Mouse (Mus musculus): ENCODE results near the gene Slc22a15. TPM values are rescaled to one million over a fixed set of nuclear protein-coding genes. Genes with fewer than 3 reads are reported as not detected.

The Slc22a15 gene
- polyA plus RNA-seq, 1 experiment from 2014 or later, result 9.9 TPM

DNA sequence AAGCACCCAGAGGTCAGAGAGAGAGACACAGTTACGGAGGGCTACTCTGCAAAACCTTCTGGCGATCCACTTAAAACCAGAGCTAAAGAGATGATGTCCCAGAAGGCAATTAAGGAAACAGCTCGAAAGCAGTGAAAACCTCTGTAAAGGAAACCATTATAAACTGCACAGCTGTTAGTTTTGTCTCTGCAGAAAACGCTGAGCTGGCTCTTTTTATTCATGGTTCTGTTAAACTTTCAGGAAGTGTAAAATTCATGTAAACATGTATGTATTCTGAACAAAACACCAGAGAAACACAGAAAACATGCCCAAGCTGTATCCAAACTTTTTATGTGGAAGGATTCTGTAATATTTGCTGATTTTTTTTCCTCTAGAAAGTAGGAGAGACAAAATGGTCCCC is 78.2 kb downstream of the Slc22a15 start:
- no peak for DNase-seq (ENCODE audit: low spot score)
- Histone ChIP-seq H3K4me1 (replicated peaks) (peaks cover 17% of the 10 kb centered on the region), H3K4me3 (no peak overlapping the region), H3K27me3 (ENCODE audit: insufficient read depth, poor library complexity, severe bottlenecking) (no peaks in the 10 kb centered on the region), H3K27ac (no peak overlapping the region), H3K9me3 (no peaks in the 10 kb centered on the region), H3K36me3 (no peaks in the 10 kb centered on the region)
- WGBS, result 76% methylated on average over 4 of the region's 4 CpGs

- Histone ChIP-seq H3K27me3 (ENCODE audit: insufficient read depth, poor library complexity, severe bottlenecking) (no peaks in the 10 kb centered on the region), H3K9me3 (no peaks in the 10 kb centered on the region), H3K27ac (peak overlapping the region; percentile 64; the same call in 1 of the 2 replicates), H3K36me3 (no peaks in the 10 kb centered on the region), H3K4me3 (no peak overlapping the region), H3K4me1 (replicated peaks) (peaks cover 17% of the 10 kb centered on the region)
- 73% methylated on average over 7 of the region's 7 CpGs for WGBS
- DNase-seq (ENCODE audit: low spot score), result peak; percentile 34
Observed at GRCm38 (mm10) chr3:101842372-101843094, 81.7 kb downstream of the Slc22a15 start.

GRCm38 (mm10) chr3:101839327-101839726 is 84.9 kb downstream of the Slc22a15 start:
- Histone ChIP-seq H3K4me1 (replicated peaks) (peaks cover 39% of the 10 kb centered on the region), H3K9me3 (no peaks in the 10 kb centered on the region), H3K27me3 (ENCODE audit: insufficient read depth, poor library complexity, severe bottlenecking) (no peaks in the 10 kb centered on the region), H3K4me3 (no peak overlapping the region), H3K27ac (no peak overlapping the region), H3K36me3 (no peaks in the 10 kb centered on the region)
- WGBS, result 88% methylated on average over 9 of the region's 9 CpGs
- no peak for DNase-seq (ENCODE audit: low spot score)

DNA sequence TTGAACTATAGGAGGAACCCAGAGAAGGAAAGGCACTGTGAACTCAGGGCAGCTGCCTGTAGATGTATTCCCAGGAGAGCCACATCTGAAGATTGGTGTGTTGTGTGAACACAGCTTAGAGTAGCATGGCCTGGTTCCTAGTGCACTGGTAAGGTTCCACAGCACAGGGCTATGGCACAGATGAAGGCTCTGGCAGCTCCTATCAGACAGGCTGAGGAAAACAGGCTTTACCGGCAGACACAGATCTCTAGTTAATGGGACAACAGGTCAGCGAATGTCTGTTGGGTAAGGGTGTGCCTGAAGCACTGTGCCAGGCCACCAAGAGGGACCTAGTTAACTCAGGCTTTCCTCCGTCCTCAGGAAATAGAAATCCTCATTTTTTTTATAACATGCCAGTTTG is 87.3 kb downstream of the Slc22a15 start:
- Histone ChIP-seq H3K4me3 (no peak overlapping the region), H3K9me3 (no peaks in the 10 kb centered on the region), H3K27me3 (ENCODE audit: insufficient read depth, poor library complexity, severe bottlenecking) (0 out of 2 replicates have a peak, but pooled peaks cover under 1% of the 10 kb centered on the region), H3K27ac (no peak overlapping the region; the same call in 1 of the 2 replicates), H3K36me3 (no peaks in the 10 kb centered on the region), H3K4me1 (replicated peaks) (peaks cover 29% of the 10 kb centered on the region)
- 84% methylated on average over 3 of the region's 3 CpGs for WGBS
- no peak for DNase-seq (ENCODE audit: low spot score)

DNA sequence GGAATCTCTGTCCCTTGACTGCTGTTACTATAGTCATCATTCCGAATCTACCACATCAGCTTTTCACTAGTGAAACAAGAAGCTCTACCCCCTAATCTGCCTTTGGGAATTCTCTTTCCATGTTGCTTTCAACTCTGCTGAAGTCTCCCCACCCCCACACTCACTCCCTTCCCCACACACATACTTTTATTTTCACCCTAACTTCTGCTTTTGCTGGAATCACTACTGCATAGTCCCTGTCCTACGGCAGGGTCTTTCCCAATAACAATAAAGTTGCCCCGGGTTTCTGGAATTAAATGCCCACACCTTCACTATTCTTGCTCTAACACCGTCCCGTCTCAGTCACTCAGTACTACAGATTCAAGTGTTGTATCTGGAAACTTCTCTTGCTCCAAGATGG is 87.7 kb downstream of the Slc22a15 start:
- Histone ChIP-seq H3K36me3 (no peaks in the 10 kb centered on the region), H3K27ac (peak overlapping the region; percentile 78), H3K9me3 (no peaks in the 10 kb centered on the region), H3K27me3 (ENCODE audit: insufficient read depth, poor library complexity, severe bottlenecking) (0 out of 2 replicates have a peak, but pooled peaks cover 3% of the 10 kb centered on the region), H3K4me1 (replicated peaks) (peaks cover 30% of the 10 kb centered on the region), H3K4me3 (peak overlapping the region; percentile 36)
- WGBS, result 75% methylated on average over 5 of the region's 5 CpGs
- DNase-seq (ENCODE audit: low spot score), result no peak

GRCm38 (mm10) chr3:101836045-101836444 is 88.2 kb downstream of the Slc22a15 start:
- WGBS, result 0% methylated on average over 8 of the region's 8 CpGs
- H3K36me3 ChIP-seq, result no peaks in the 10 kb centered on the region
- H3K27me3 ChIP-seq (ENCODE audit: insufficient read depth, poor library complexity, severe bottlenecking), result 0 out of 2 replicates have a peak, but pooled peaks cover 3% of the 10 kb centered on the region
- DNase-seq (ENCODE audit: low spot score), result peak; percentile 88
- no peaks in the 10 kb centered on the region for H3K9me3 ChIP-seq
- H3K4me1 ChIP-seq (replicated peaks), result peaks cover 35% of the 10 kb centered on the region
- peak overlapping the region; percentile 36 for H3K4me3 ChIP-seq
- peak overlapping the region; percentile 78 for H3K27ac ChIP-seq

GRCm38 (mm10) chr3:101831189-101831858 is 92.9 kb downstream of the Slc22a15 start:
- Histone ChIP-seq H3K36me3 (no peaks in the 10 kb centered on the region), H3K9me3 (no peaks in the 10 kb centered on the region), H3K4me1 (replicated peaks) (peaks cover 45% of the 10 kb centered on the region), H3K4me3 (no peak overlapping the region), H3K27me3 (ENCODE audit: insufficient read depth, poor library complexity, severe bottlenecking) (peaks cover 7% of the 10 kb centered on the region; the same call in 1 of the 2 replicates), H3K27ac (no peak overlapping the region)
- WGBS, result 36% methylated on average over 10 of the region's 10 CpGs
- DNase-seq (ENCODE audit: low spot score), result no peak

DNA sequence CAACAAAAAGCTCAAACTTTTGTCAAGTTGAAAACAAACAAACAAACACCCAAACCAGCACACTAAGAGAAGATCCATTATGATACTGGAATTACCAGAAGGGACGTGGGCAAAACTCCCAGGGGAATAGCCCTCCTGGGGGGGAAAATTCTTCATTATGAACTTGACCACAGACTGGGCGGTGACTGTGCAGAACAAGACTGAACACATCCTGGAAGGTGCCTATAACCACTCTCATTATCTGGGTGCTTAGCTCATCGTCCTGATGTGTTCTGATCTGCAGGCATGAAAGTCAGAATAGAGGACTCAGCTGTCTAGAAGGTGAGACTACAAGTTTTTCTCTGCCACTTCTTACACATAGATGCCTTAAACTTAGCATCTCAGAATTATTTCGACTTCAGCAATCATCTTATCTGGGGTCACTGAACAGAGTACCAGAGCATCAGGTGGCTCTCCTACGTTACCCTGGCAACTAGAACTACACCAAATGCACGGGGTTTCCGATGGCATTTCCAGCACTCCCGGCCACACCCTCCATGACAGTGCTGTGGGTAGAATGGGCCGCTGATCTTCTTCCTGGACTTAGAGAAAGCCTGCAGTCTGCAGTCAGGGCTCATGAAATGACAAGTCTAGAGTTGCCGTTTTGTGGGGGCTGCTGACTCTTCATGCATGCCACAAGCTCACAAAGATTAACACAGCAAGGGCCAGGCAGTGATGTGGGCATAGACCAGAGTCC is 94.2 kb downstream of the Slc22a15 start:
- peaks cover 35% of the 10 kb centered on the region for H3K4me1 ChIP-seq (replicated peaks)
- H3K4me3 ChIP-seq, result no peak overlapping the region
- H3K9me3 ChIP-seq, result no peaks in the 10 kb centered on the region
- peaks cover 7% of the 10 kb centered on the region; the same call in 1 of the 2 replicates for H3K27me3 ChIP-seq (ENCODE audit: insufficient read depth, poor library complexity, severe bottlenecking)
- DNase-seq (ENCODE audit: low spot score), result no peak
- 79% methylated on average over 10 of the region's 10 CpGs for WGBS
- no peaks in the 10 kb centered on the region for H3K36me3 ChIP-seq
- H3K27ac ChIP-seq, result no peak overlapping the region

GRCm38 (mm10) chr3:101828595-101828994 is 95.7 kb downstream of the Slc22a15 start:
- WGBS, result 45% methylated on average over 3 of the region's 3 CpGs
- Histone ChIP-seq H3K9me3 (no peaks in the 10 kb centered on the region), H3K4me3 (no peak overlapping the region), H3K36me3 (no peaks in the 10 kb centered on the region), H3K4me1 (replicated peaks) (peaks cover 33% of the 10 kb centered on the region), H3K27me3 (ENCODE audit: insufficient read depth, poor library complexity, severe bottlenecking) (peaks cover 7% of the 10 kb centered on the region; the same call in 1 of the 2 replicates), H3K27ac (no peak overlapping the region)
- no peak for DNase-seq (ENCODE audit: low spot score)

DNA sequence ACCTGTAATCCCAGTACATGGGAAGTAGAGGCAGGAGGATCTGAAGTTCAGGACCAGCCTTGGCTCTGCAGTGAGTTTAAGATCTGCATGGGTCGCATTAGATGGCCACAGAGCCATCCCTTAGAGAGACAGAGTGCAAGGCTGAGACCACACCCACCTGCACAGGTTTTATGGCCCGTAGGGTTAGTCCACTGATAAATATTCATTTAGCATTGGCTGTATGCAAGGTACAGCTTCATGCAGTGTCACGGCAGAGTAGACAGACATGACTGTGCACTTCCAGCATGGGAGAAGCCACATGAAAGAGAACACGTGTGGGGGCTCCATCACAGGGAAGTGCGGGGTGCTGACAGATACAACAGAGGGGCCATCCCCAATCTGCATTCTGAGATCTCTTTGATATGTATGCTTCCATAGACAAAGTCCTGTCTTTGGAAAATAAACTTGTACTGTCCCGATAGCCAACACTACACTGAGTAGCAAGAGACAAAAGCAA is 97.0 kb downstream of the Slc22a15 start:
- WGBS, result 86% methylated on average over 6 of the region's 6 CpGs
- Histone ChIP-seq H3K27me3 (ENCODE audit: insufficient read depth, poor library complexity, severe bottlenecking) (peaks cover 10% of the 10 kb centered on the region), H3K27ac (no peak overlapping the region), H3K9me3 (no peaks in the 10 kb centered on the region), H3K4me1 (replicated peaks) (peaks cover 32% of the 10 kb centered on the region), H3K4me3 (no peak overlapping the region), H3K36me3 (no peaks in the 10 kb centered on the region)
- DNase-seq (ENCODE audit: low spot score), result no peak

- Histone ChIP-seq H3K36me3 (no peaks in the 10 kb centered on the region), H3K4me3 (no peak overlapping the region), H3K4me1 (replicated peaks) (peaks cover 11% of the 10 kb centered on the region; the same call in 1 of the 2 replicates), H3K27ac (no peak overlapping the region), H3K27me3 (ENCODE audit: insufficient read depth, poor library complexity, severe bottlenecking) (peaks cover 3% of the 10 kb centered on the region; the same call in 1 of the 2 replicates), H3K9me3 (no peaks in the 10 kb centered on the region)
- WGBS, result 86% methylated on average over 9 of the region's 9 CpGs
- DNase-seq (ENCODE audit: low spot score), result no peak
Observed at GRCm38 (mm10) chr3:101824338-101824737, 99.9 kb downstream of the Slc22a15 start.

DNA sequence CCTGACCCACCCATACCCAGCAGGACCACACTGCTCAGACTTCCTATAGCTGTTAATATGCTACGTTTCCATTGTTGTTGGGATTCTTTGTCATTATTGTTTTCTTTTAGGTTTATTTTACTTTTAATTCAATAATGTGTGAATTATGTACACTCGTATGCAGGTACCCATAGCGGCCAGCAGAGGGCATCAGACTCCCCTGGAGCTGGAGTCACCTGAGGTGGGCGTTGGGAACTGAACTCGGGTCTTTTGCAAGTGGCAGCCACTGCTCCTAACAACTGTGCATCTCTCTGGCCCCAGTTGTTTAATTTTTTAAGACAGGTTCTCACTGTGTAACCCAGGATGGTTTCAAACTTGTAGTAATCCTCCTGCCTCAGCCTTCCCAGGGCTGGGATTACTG is 102.2 kb downstream of the Slc22a15 start:
- DNase-seq (ENCODE audit: low spot score), result no peak
- WGBS, result 83% methylated on average over 5 of the region's 5 CpGs
- Histone ChIP-seq H3K27me3 (ENCODE audit: insufficient read depth, poor library complexity, severe bottlenecking) (peaks cover 3% of the 10 kb centered on the region; the same call in 1 of the 2 replicates), H3K36me3 (no peaks in the 10 kb centered on the region; the same call in 1 of the 2 replicates), H3K4me3 (no peak overlapping the region), H3K4me1 (replicated peaks) (0 out of 2 replicates have a peak, but pooled peaks cover 4% of the 10 kb centered on the region), H3K27ac (no peak overlapping the region), H3K9me3 (0 out of 2 replicates have a peak, but pooled peaks cover 6% of the 10 kb centered on the region)
